Mouse (Mus musculus): ENCODE data around the gene Magi1. TPM values are rescaled to one million over a fixed set of nuclear protein-coding genes. Genes with fewer than 3 reads are reported as not detected.

The Magi1 gene
- polyA plus RNA-seq, 1 experiment, result not detected

DNA sequence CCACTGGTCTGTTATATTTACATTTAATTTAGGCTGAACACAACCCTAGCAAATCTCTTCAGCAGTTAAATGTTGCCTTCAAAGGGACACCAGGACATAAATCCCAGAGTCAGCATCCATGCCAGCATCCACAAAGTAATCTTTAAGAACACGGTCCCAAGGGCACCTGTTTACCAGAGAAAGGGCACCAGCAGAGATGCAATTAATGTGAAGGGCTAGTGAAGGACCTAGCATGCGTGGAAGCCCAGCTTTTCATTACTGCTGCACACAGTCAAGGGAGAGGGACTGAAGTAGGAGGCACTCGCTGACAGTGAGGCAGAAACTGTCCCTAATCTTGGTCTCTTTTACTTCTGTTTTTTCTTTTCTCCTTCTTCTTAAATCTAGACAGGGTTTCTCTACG is 406.4 kb downstream of the Magi1 start:
- Histone ChIP-seq H3K27ac (ENCODE audit: insufficient read depth, low read depth, low read length) (no peak overlapping the region), H3K4me3 (ENCODE audit: insufficient read depth, low read length) (no peak overlapping the region), H3K4me1 (ENCODE audit: control insufficient read depth, insufficient read depth, low read length) (no peaks in the 10 kb centered on the region)
- TF ChIP-seq CTCF (IDR thresholded peaks at IDR 0.05; ENCODE audit: low read depth, low read length) (no peak), POLR2A (IDR thresholded peaks at IDR 0.05; ENCODE audit: borderline replicate concordance, low read depth, low read length) (no peak)

DNA sequence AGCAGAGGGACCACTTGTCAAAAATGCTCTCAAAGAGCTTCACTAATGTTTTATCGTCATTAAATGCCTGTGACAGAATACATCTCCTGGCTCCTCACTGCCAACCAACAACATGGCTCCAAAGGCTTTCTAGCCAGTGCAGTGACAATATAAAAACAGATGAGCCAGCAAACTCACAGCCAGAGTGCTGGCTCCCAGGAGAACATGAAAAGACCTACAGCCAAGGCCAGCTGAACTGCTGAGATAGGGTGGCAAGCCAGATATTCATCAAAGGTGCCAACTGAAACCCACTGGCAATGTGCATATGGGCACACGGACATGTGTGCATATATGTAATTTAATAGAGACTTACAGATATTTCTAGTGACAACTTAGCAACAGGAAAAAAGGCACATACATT is 408.8 kb downstream of the Magi1 start:
- Histone ChIP-seq H3K27ac (ENCODE audit: insufficient read depth, low read depth, low read length) (no peak overlapping the region), H3K4me3 (ENCODE audit: insufficient read depth, low read length) (no peak overlapping the region), H3K4me1 (ENCODE audit: control insufficient read depth, insufficient read depth, low read length) (no peaks in the 10 kb centered on the region)
- TF ChIP-seq CTCF (IDR thresholded peaks at IDR 0.05; ENCODE audit: low read depth, low read length) (no peak), POLR2A (IDR thresholded peaks at IDR 0.05; ENCODE audit: borderline replicate concordance, low read depth, low read length) (no peak)

- no peak overlapping the region for H3K27ac ChIP-seq (ENCODE audit: insufficient read depth, low read depth, low read length)
- TF ChIP-seq CTCF (IDR thresholded peaks at IDR 0.05; ENCODE audit: low read depth, low read length) (no peak), POLR2A (IDR thresholded peaks at IDR 0.05; ENCODE audit: borderline replicate concordance, low read depth, low read length) (no peak)
- no peaks in the 10 kb centered on the region for H3K4me1 ChIP-seq (ENCODE audit: control insufficient read depth, insufficient read depth, low read length)
These were observed 409.3 kb downstream of the Magi1 start for GRCm38 (mm10) chr6:93874376-93874775.

DNA sequence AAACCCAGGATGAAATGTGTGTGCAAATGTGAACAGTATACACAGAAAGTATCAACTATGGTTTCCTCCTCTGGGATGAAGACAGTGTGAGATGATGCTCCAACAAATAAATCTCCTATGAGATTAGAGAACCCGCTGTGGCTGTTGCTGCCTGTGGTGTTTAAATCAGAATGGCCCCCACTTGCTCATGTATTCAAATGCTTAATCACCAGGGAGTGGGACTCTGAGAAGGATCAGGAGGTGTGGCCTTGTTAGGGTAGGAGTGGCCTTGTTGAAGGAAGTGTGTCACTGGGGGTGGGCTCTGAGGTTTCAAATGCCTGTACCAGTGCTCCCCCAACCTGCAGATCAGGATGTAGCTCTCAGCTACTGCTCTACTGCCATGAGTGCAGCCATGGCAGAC is 410.2 kb downstream of the Magi1 start:
- Histone ChIP-seq H3K4me3 (ENCODE audit: insufficient read depth, low read length) (no peak overlapping the region), H3K4me1 (ENCODE audit: control insufficient read depth, insufficient read depth, low read length) (no peaks in the 10 kb centered on the region), H3K27ac (ENCODE audit: insufficient read depth, low read depth, low read length) (no peak overlapping the region)
- TF ChIP-seq POLR2A (IDR thresholded peaks at IDR 0.05; ENCODE audit: borderline replicate concordance, low read depth, low read length), result no peak

More at GRCm38 (mm10) chr6:93874376-93874775, 409.3 kb downstream of the Magi1 start:
- H3K4me3 ChIP-seq (ENCODE audit: insufficient read depth, low read length), result no peak overlapping the region

GRCm38 (mm10) chr6:93871516-93871915 is 412.2 kb downstream of the Magi1 start:
- Histone ChIP-seq H3K4me1 (ENCODE audit: control insufficient read depth, insufficient read depth, low read length) (no peaks in the 10 kb centered on the region), H3K27ac (ENCODE audit: insufficient read depth, low read depth, low read length) (no peak overlapping the region), H3K4me3 (ENCODE audit: insufficient read depth, low read length) (no peak overlapping the region)
- TF ChIP-seq CTCF (IDR thresholded peaks at IDR 0.05; ENCODE audit: low read depth, low read length) (no peak), POLR2A (IDR thresholded peaks at IDR 0.05; ENCODE audit: borderline replicate concordance, low read depth, low read length) (no peak)

DNA sequence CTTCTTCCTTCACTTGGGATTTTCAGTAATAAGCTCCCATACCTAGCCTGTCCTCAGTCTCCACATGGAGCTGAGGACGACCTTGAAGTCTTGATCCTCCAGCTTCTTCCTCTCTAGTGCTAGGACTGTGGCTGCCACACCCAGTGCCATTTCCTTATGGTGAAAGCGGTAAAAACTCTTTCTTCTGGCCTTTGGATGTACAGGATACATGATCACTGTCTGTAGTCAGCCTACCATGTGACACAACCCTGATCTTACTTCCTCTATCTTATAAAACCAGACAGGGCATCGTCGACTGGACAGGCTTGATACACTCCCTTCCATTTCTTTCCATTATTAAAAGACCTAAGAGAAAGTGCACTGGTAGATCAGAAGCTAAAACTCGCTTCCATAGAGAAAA is 413.7 kb downstream of the Magi1 start:
- TF ChIP-seq CTCF (IDR thresholded peaks at IDR 0.05; ENCODE audit: low read depth, low read length) (no peak), POLR2A (IDR thresholded peaks at IDR 0.05; ENCODE audit: borderline replicate concordance, low read depth, low read length) (no peak)
- no peak overlapping the region for H3K4me3 ChIP-seq (ENCODE audit: insufficient read depth, low read length)
- H3K27ac ChIP-seq (ENCODE audit: insufficient read depth, low read depth, low read length), result no peak overlapping the region
- no peaks in the 10 kb centered on the region for H3K4me1 ChIP-seq (ENCODE audit: control insufficient read depth, insufficient read depth, low read length)

DNA sequence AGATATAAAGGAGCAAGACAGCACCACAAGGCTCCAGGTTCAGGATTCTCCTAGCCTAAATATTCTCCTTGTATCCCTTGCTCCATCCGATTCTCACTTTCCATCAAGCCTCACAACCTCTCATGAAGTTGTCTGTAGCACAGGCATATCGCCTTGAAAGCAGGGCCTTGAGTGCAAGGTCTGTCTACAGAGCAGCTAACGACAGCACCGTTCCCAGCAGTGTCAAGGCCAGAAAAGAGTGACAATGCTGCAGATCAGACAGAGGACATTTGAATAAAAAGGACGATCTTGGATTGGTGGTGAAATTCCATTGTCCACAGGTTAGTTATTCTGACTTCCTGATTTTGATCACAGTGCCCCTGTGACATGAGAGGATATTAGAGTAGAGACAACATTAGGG is 421.5 kb downstream of the Magi1 start:
- Histone ChIP-seq H3K27ac (ENCODE audit: insufficient read depth, low read depth, low read length) (no peak overlapping the region), H3K4me3 (ENCODE audit: insufficient read depth, low read length) (no peak overlapping the region)
- TF ChIP-seq POLR2A (IDR thresholded peaks at IDR 0.05; ENCODE audit: borderline replicate concordance, low read depth, low read length) (no peak), CTCF (IDR thresholded peaks at IDR 0.05; ENCODE audit: low read depth, low read length) (no peak)

DNA sequence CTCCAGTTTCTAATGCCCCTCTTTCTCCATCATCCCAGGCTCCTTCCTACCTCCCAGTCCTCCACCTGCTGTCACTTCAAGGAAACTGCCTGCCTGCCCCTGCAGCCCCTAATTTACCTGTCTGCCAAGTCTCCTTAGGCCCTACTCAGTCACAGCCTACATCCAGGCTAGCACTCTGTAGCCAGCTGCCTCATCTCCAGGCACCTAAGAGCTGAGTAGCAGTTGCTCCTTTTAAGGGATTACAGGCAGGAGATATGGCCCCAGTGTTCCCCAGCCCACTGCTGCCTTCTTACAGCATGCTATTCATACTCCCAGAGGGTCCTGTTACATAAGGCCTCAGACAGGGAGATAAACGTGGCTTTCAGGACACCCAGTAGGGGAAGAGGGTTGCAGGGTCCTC is 426.9 kb downstream of the Magi1 start:
- Histone ChIP-seq H3K4me3 (ENCODE audit: insufficient read depth, low read length) (no peak overlapping the region), H3K4me1 (ENCODE audit: control insufficient read depth, insufficient read depth, low read length) (no peaks in the 10 kb centered on the region), H3K27ac (ENCODE audit: insufficient read depth, low read depth, low read length) (no peak overlapping the region)
- TF ChIP-seq POLR2A (IDR thresholded peaks at IDR 0.05; ENCODE audit: borderline replicate concordance, low read depth, low read length), result no peak
- TF ChIP-seq CTCF (IDR thresholded peaks at IDR 0.05; ENCODE audit: low read depth, low read length), result no peak

More for the DNA sequence above, 421.5 kb downstream of the Magi1 start:
- H3K4me1 ChIP-seq (ENCODE audit: control insufficient read depth, insufficient read depth, low read length), result no peaks in the 10 kb centered on the region

- TF ChIP-seq POLR2A (IDR thresholded peaks at IDR 0.05; ENCODE audit: borderline replicate concordance, low read depth, low read length), result no peak
- no peak for TF ChIP-seq CTCF (IDR thresholded peaks at IDR 0.05; ENCODE audit: low read depth, low read length)
- H3K27ac ChIP-seq (ENCODE audit: insufficient read depth, low read depth, low read length), result no peak overlapping the region
- H3K4me3 ChIP-seq (ENCODE audit: insufficient read depth, low read length), result no peak overlapping the region
- no peaks in the 10 kb centered on the region for H3K4me1 ChIP-seq (ENCODE audit: control insufficient read depth, insufficient read depth, low read length)
These were observed 427.7 kb downstream of the Magi1 start for GRCm38 (mm10) chr6:93855806-93856641.

- no peaks in the 10 kb centered on the region for H3K4me1 ChIP-seq (ENCODE audit: control insufficient read depth, insufficient read depth, low read length)
- no peak overlapping the region for H3K4me3 ChIP-seq (ENCODE audit: insufficient read depth, low read length)
- H3K27ac ChIP-seq (ENCODE audit: insufficient read depth, low read depth, low read length), result no peak overlapping the region
- TF ChIP-seq CTCF (IDR thresholded peaks at IDR 0.05; ENCODE audit: low read depth, low read length) (no peak), POLR2A (IDR thresholded peaks at IDR 0.05; ENCODE audit: borderline replicate concordance, low read depth, low read length) (no peak)
These were observed 434.6 kb downstream of the Magi1 start for GRCm38 (mm10) chr6:93848942-93849790.

Measured in bone marrow macrophage, adult 2 months (primary cell).